Mouse (Mus musculus) c-Kit-positive CD71-negative TER-119-negative erythroid progenitor cells, embryonic 14.5 days (primary cell): ENCODE data around the gene Ttc9.

Experiments used
- DNase-seq: peaks from one replicate; pipeline ENCODE4 v3.0.0-alpha.2; 2013; ENCODE audit warnings: low read depth

Ttc9 gene

DNA sequence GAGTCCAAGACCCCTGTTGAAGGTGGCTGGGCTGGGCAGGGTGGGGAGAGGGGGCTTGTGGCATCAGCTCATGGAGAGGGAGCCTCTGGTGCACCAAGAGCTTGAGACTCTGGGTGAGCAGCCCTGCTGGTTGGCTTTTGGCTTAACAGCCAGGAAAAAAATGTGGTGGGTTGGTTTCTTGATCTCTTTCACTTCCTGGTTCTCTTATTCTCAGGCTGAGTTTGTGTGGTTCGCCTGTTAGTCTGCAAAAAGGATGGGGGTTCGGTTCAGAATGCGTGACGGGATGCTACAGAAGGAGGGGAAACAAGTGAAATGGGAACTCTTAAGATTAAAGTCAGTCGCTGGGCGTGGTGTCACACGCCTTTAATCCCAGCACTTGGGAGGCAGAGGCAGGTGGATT, 27.0 kb downstream of the Ttc9 start:
- no peak for DNase-seq

- DNase-seq: no peak
These were observed 31.0 kb downstream of the Ttc9 start for GRCm38 (mm10) chr12:81662076-81662475.

DNA sequence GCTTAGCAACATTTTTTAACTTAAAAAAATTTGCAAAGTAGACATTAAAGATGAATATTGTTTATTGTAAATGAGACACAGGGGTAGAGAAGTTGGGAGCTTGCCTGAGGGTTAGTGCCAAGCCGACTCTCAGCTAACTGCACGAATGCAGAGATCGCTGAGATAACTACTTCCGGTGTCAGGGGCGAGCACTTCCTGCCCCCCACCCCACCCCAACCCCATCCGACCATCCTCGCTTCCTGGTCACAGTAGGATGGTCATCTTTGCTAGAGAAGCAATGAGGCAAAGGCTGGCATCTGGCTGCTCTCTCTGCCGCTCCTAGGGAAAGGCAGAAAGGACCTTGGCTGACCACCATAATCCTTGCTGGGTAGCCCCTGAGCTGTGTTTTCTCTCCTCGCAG, 32.1 kb downstream of the Ttc9 start:
- no peak for DNase-seq

- no peak for DNase-seq
These were observed 32.9 kb downstream of the Ttc9 start for GRCm38 (mm10) chr12:81663906-81664305.

GRCm38 (mm10) chr12:81668406-81668805, 37.4 kb downstream of the Ttc9 start:
- DNase-seq: no peak

DNA sequence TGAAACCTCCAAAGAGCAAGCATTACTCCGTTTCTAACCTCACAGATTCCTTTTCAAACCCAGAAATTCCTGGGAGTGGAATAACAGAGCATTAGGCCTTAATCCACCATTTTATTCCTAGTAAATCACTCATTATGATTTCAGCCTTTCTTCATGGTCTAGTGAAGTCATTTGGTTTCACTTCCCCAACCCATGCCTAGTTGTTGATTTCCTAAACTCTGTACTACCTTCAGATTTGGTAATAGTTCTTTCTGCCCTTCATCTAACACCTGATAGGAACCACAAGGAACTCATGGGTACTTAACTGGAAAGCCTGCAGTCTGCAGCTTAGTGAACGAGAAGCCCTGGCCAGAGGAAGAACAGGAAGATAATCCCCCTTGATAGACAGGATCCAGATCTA, 44.5 kb downstream of the Ttc9 start:
- no peak for DNase-seq

- DNase-seq: no peak
These were observed 48.9 kb downstream of the Ttc9 start for GRCm38 (mm10) chr12:81679807-81680529.

DNA sequence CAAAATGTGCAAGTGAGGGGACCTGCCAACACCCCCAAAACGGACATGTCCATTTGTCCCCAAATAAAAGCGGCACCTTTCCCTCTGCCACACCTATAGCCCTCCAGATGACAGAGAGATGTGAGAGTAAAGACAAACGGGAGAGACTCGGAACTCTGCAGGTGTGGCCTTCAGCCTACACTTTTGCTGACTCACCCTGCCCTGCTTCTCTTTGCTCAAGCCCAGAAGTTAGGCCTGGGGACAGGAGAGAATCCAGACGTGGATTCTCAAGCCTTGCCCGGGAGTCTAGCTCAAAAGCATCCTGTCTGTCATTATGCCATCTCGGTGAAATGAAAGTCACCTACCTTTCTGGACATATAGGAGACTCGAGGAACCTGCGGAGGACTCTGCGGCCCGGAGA, 52.3 kb downstream of the Ttc9 start:
- DNase-seq: no peak

GRCm38 (mm10) chr12:81684096-81684495, 53.0 kb downstream of the Ttc9 start:
- DNase-seq: no peak

DNA sequence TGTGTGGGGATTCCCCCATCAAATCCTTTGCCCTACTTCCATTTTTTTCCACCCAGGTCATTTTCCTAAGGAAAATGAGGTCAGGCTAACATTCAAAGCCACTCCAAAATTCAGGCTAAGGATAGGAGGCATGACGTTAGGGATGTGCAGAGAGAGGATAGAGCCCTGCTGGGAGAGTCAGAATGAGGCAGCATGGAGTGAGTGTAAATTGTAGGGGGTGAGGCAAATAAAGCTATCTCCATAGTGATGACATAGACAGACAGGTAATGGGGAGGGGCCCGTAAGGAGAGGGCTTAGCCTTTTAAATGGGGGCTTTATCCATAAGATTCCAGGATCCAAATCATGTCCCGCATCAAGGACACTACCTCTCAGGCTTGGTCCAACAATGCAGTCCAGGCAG, 54.9 kb downstream of the Ttc9 start:
- no peak for DNase-seq

- no peak for DNase-seq
These were observed 55.5 kb downstream of the Ttc9 start for GRCm38 (mm10) chr12:81686406-81687117.

DNA sequence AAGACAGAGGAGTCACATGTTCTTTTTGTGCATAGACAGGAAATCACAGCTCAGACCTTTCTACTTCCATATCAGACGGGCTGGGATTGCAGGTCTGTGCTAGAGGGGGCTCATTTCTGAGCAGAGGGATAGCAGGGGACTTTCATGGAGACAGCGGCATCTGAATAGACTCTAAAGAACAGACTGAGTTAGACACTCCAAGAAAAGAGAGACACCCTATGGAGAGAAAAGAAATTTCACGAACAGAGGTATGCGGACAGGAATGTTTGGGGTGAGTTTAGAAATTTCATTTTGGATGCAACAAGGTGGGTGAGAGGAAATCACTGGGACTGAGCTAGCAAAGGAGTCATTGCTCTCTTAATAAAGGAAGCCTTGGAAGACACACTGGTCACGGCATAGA, 56.8 kb downstream of the Ttc9 start:
- DNase-seq: no peak

DNA sequence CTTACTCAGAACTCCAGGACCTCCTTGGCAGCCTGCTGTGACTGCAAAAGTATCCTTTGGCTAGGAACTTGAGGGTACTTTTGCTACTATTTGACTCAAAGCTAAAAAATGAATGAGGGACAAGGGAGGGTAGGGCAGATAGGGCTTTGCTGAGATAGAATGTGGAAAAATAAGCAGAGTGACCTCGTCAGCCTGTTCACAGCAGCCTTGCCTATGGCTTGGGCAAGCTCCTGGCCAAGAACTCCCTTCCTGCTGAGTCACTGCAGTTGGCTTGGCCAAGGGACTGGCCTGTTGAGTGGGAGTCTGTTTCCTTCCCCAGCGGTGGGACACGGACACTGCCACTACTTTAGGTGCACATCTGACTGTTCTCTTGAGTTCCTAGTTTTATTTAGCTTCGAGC, 57.5 kb downstream of the Ttc9 start:
- DNase-seq: no peak

DNA sequence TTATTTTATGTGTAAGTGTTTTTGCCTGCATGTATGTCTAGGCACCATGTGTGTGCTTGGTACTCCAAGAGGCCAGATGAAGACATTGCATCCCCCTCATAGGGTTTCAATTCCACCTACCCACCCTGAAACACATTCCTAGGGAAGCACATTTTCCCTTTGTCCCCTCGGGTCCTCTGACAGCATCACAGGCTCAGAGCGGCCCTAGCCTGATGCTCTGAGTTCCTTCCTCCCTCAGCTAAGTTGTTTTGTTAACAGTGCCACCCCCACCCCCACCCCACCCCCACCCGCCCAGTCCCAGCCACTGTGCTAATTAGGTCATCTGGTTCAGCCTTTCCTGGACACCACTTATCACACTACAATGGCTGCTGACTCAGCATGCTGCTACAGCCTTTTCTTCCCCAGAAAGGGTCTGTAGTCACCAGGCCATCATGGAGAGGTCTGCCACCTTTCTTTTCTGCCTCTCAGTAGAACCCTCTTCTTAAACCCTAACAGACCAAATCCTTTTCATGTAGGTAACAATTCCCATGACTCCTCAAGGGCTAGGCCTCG, 58.5 kb downstream of the Ttc9 start:
- no peak for DNase-seq

- DNase-seq: no peak
These were observed 59.1 kb downstream of the Ttc9 start for GRCm38 (mm10) chr12:81690111-81690510.

GRCm38 (mm10) chr12:81690751-81691150, 59.7 kb downstream of the Ttc9 start:
- no peak for DNase-seq

DNA sequence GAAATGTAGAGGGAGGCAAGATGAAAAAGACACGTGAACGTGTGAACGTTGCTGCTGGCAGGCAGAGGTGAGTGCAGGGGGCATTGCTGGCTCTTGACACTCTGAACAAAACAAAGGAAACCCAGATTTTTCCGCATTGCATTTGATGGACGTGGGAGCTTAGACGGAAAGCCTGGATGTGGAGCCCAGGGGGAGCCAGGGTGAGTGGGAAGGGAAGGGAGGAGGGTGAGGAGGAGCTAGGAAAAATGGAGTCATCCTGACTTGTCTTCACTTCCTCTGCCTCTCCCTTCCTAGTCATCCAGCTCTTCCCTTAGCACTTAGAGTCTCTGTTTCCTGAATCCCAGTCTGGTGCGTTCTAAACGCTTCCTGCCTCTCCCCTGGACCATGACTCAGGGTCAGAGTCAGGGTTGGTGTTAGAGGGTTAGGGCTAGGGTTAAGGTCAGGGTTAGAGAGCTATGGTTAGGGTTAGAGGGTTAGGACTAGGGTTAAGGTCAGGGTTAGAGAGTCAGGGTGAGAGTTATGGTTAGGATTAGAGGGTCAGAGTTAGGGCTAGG, 60.2 kb downstream of the Ttc9 start:
- DNase-seq: no peak

- no peak for DNase-seq
These were observed 67.0 kb downstream of the Ttc9 start for GRCm38 (mm10) chr12:81698011-81698410.

DNA sequence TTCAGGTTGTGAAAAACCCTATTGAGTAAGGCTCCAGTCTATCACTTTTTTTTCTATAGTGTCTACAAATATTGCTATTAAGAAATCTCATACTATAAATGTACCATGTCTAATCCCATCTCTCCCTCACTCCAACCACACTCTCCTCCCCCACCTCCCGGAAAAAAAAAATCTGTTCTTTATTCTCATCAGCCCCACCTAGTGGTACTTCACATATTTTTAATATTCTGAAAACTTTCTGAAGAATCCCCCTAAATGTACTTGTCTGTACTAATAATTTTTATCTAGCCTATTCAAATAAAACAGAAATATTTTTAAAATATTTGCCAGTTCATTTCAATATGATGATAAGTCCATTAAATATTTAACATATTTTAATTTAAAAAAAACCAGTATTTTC, 71.9 kb downstream of the Ttc9 start:
- no peak for DNase-seq

GRCm38 (mm10) chr12:81712618-81713017, 81.6 kb downstream of the Ttc9 start:
- DNase-seq: no peak
